Mouse (Mus musculus) spleen, adult 2 months (tissue): ENCODE results near the gene Slc12a4.

ENCODE experiments used
- CTCF ChIP-seq: fragments of 200-500 bp; IDR thresholded peaks from 2 replicates; pipeline ENCODE4 v1.5.1; 2011; ENCODE audit warnings: mild to moderate bottlenecking, inconsistent platforms; ENCODE audit not compliant: insufficient read depth, insufficient read length, insufficient replicate concordance; ENCODE audit errors: extremely low read depth
- POLR2A ChIP-seq: fragments of 200-500 bp; IDR thresholded peaks from 2 replicates; pipeline ENCODE4 v1.6.1; 2011; ENCODE audit warnings: low read depth, low read length, inconsistent platforms

DNA sequence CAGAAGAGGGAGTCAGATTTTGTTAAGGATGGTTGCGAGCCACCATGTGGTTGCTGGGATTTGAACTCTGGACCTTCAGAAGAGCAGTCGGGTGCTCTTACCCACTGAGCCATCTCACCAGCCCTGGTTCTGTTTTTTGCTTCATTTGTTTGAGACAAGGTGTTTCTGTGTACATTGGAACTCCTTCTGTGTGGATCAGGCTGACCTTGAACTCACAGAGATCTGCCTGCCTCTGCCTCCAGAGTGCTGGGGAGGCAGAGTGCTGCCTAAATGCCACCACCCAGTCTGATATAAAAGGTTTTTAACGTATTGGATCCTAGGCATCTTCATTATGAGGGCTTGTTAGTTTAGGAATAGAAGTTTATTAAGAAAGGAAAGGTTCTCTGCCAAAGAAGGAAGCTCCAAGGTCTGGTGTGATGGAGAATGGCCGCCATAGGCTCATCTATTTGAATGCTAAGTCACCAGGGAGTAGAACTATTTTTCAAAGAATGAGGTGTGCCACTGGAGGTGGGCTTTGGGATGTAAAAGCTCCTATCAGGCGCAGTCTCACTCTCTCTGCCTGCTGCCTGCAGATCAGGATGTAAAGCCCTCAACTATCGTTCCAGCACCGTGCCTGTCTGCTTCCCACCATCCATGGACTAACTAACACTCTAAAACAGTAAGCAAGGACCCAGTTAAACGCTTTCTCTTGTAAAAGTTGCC lies 5.3 kb upstream of the Slc12a4 start:
- no peak for TF ChIP-seq CTCF
- TF ChIP-seq POLR2A, result no peak
